Mouse (Mus musculus) MEL (cell line): ENCODE results near the gene Dnah10. TPM values are rescaled to one million over a fixed set of nuclear protein-coding genes. Genes with fewer than 3 reads are reported as not detected.

Experiments
- DNase-seq: peaks from one replicate; pipeline ENCODE4 v3.0.0; 2011; ENCODE audit warnings: low read depth, low spot score
- H3K27ac ChIP-seq: 2 replicates; pipeline ENCODE4 v1.5.1; 2012; ENCODE audit warnings: low read depth, mild to moderate bottlenecking, control low read depth, low read length, moderate library complexity; ENCODE audit not compliant: control insufficient read depth
- H3K27me3 ChIP-seq, 2 experiments: fragments of 150-350 bp in 1 of 2; sonication (generic) in 1 of 2; 2 replicates each; pipeline ENCODE4 v1.6.1; 2012; ENCODE audit warnings: low read length in 2 of 2, mild to moderate bottlenecking in 2 of 2, improper control_type of control experiment in 1 of 2, moderate library complexity in 1 of 2; ENCODE audit not compliant: insufficient read depth in 2 of 2, control insufficient read depth in 1 of 2
- H3K36me3 ChIP-seq, 2 experiments: 2 replicates each; pipeline ENCODE4 v1.6.1; 2012 to 2014; ENCODE audit warnings: low read length in 2 of 2, improper control_type of control experiment in 1 of 2, inconsistent platforms in 1 of 2, mild to moderate bottlenecking in 1 of 2; ENCODE audit not compliant: insufficient read depth in 2 of 2, control insufficient read depth in 1 of 2
- H3K4me1 ChIP-seq, 2 experiments: fragments of 150-350 bp in 1 of 2; sonication (generic) in 1 of 2; 2 replicates each; pipeline ENCODE4 v1.6.1; 2012; ENCODE audit warnings: low read length in 2 of 2, improper control_type of control experiment in 1 of 2, mild to moderate bottlenecking in 1 of 2; ENCODE audit not compliant: insufficient read depth in 2 of 2, control insufficient read depth in 1 of 2
- H3K4me3 ChIP-seq, 2 experiments: fragments of 150-350 bp in 1 of 2; sonication (generic) in 1 of 2; 2 replicates each; pipeline ENCODE4 v1.5.1; 2012; ENCODE audit warnings: low read depth in 2 of 2, low read length in 2 of 2, mild to moderate bottlenecking in 2 of 2, moderate library complexity in 2 of 2, control low read depth in 1 of 2, improper control_type of control experiment in 1 of 2; ENCODE audit not compliant: control insufficient read depth in 1 of 2, insufficient read depth in 1 of 2
- H3K79me2 ChIP-seq: 2 replicates; pipeline ENCODE4 v1.6.1; 2012; ENCODE audit warnings: mild to moderate bottlenecking, low read length, moderate library complexity; ENCODE audit not compliant: control insufficient read depth, poor library complexity, insufficient read depth
- H3K9ac ChIP-seq: 2 replicates; pipeline ENCODE4 v1.6.1; 2012; ENCODE audit warnings: low read depth, mild to moderate bottlenecking, control low read depth, low read length, moderate library complexity; ENCODE audit not compliant: control insufficient read depth, poor library complexity, severe bottlenecking
- H3K9me3 ChIP-seq: fragments of 150-350 bp; sonication (generic); replicated peaks from 2 replicates; pipeline ENCODE4 v1.6.1; 2012; ENCODE audit warnings: mild to moderate bottlenecking, low read length, improper control_type of control experiment, moderate library complexity; ENCODE audit not compliant: insufficient read depth
- CHD2 ChIP-seq: IDR thresholded peaks from 2 replicates; pipeline ENCODE4 v1.6.1; 2011; ENCODE audit warnings: low read length, improper control_type of control experiment
- E2F4 ChIP-seq: IDR thresholded peaks from 2 replicates; pipeline ENCODE4 v1.6.1; 2011; ENCODE audit warnings: low read depth, low read length, improper control_type of control experiment, borderline replicate concordance
- ETS1 ChIP-seq: IDR thresholded peaks from 2 replicates; pipeline ENCODE4 v1.6.1; 2012; ENCODE audit warnings: low read depth, mild to moderate bottlenecking, inconsistent platforms, low read length, improper control_type of control experiment, moderate library complexity
- HCFC1 ChIP-seq: IDR thresholded peaks from 2 replicates; pipeline ENCODE4 v1.6.1; 2012; ENCODE audit warnings: low read depth, mild to moderate bottlenecking, inconsistent platforms, low read length, improper control_type of control experiment, moderate library complexity
- JUND ChIP-seq: IDR thresholded peaks from 2 replicates; pipeline ENCODE4 v1.6.1; 2011; ENCODE audit warnings: low read depth, mild to moderate bottlenecking, improper control_type of control experiment, low read length
- KAT2A ChIP-seq: conservative IDR thresholded peaks from 2 replicates; pipeline ENCODE4 v1.6.1; 2012; ENCODE audit warnings: low read depth, low read length, improper control_type of control experiment, inconsistent platforms
- MAFK ChIP-seq: IDR thresholded peaks from 2 replicates; pipeline ENCODE4 v1.6.1; 2011; ENCODE audit warnings: low read depth, mild to moderate bottlenecking, low read length, improper control_type of control experiment, borderline replicate concordance
- MAZ ChIP-seq: IDR thresholded peaks from 2 replicates; pipeline ENCODE4 v1.6.1; 2012; ENCODE audit warnings: low read depth, mild to moderate bottlenecking, inconsistent platforms, low read length, improper control_type of control experiment
- MEF2A ChIP-seq: IDR thresholded peaks from 2 replicates; pipeline ENCODE4 v1.6.1; 2014; ENCODE audit warnings: low read depth, mild to moderate bottlenecking, inconsistent platforms, low read length, improper control_type of control experiment; ENCODE audit not compliant: poor library complexity, insufficient replicate concordance, severe bottlenecking; ENCODE audit errors: extremely low read depth
- MYC ChIP-seq: IDR thresholded peaks from 2 replicates; pipeline ENCODE4 v1.6.1; 2011; ENCODE audit warnings: low read depth, mild to moderate bottlenecking, low read length, improper control_type of control experiment, moderate library complexity
- NELFE ChIP-seq: IDR thresholded peaks from 2 replicates; pipeline ENCODE4 v1.6.1; 2011; ENCODE audit warnings: low read depth, low read length, improper control_type of control experiment
- NRF1 ChIP-seq: IDR thresholded peaks from 2 replicates; pipeline ENCODE4 v1.6.1; 2014; ENCODE audit warnings: low read depth, mild to moderate bottlenecking, inconsistent platforms, low read length, improper control_type of control experiment, moderate library complexity; ENCODE audit not compliant: poor library complexity, insufficient read depth, severe bottlenecking
- POLR2A ChIP-seq, 2 experiments: IDR thresholded peaks; 2 replicates each; pipeline ENCODE4 v1.6.1; 2011 to 2012; ENCODE audit warnings: low read length in 2 of 2, mild to moderate bottlenecking in 2 of 2, control low read depth in 1 of 2, improper control_type of control experiment in 1 of 2, low read depth in 1 of 2, moderate library complexity in 1 of 2; ENCODE audit not compliant: control insufficient read depth in 1 of 2, insufficient read depth in 1 of 2, poor library complexity in 1 of 2
- POLR2AphosphoS5 ChIP-seq: IDR thresholded peaks from 2 replicates; pipeline ENCODE4 v1.6.1; 2012; ENCODE audit warnings: low read depth, borderline replicate concordance, mild to moderate bottlenecking, inconsistent platforms, low read length, moderate library complexity, mixed read lengths
- RCOR1 ChIP-seq: IDR thresholded peaks from 2 replicates; pipeline ENCODE4 v1.6.1; 2012; ENCODE audit warnings: low read depth, mild to moderate bottlenecking, inconsistent platforms, low read length, improper control_type of control experiment
- SMC3 ChIP-seq: IDR thresholded peaks from 2 replicates; pipeline ENCODE4 v1.6.1; 2011; ENCODE audit warnings: low read depth, low read length, improper control_type of control experiment
- TAL1 ChIP-seq: IDR thresholded peaks from 2 replicates; pipeline ENCODE4 v1.6.1; 2012; ENCODE audit warnings: mild to moderate bottlenecking, inconsistent platforms, low read length, moderate library complexity, mixed read lengths
- TBP ChIP-seq: IDR thresholded peaks from 2 replicates; pipeline ENCODE4 v1.8.0; 2011; ENCODE audit warnings: low read depth, low read length, improper control_type of control experiment
- TCF12 ChIP-seq: IDR thresholded peaks from 2 replicates; pipeline ENCODE4 v1.6.1; 2014; ENCODE audit warnings: low read depth, mild to moderate bottlenecking, inconsistent platforms, low read length, improper control_type of control experiment, moderate library complexity
- USF2 ChIP-seq, 2 experiments: IDR thresholded peaks; 2 replicates each; pipeline ENCODE4 v1.6.1; 2011 to 2012; ENCODE audit warnings: improper control_type of control experiment in 2 of 2, low read length in 2 of 2, borderline replicate concordance in 1 of 2, inconsistent platforms in 1 of 2, low read depth in 1 of 2, mild to moderate bottlenecking in 1 of 2; ENCODE audit not compliant: insufficient read depth in 1 of 2
- ZKSCAN1 ChIP-seq: IDR thresholded peaks from 2 replicates; pipeline ENCODE4 v1.6.1; 2012; ENCODE audit warnings: low read depth, mild to moderate bottlenecking, inconsistent platforms, low read length, improper control_type of control experiment, moderate library complexity
- ZMIZ1 ChIP-seq: IDR thresholded peaks from 2 replicates; pipeline ENCODE4 v1.6.1; 2012; ENCODE audit warnings: low read depth, mild to moderate bottlenecking, inconsistent platforms, low read length, improper control_type of control experiment, moderate library complexity
- polyA plus RNA-seq, 2 experiments: library from polyadenylated mRNA; stranded (reverse) in 1 of 2; unstranded in 1 of 2; fragments of >175 nt in 1 of 2; fragments of >200 nt in 1 of 2; gene quantifications; 2 replicates each; pipeline versions ENCODE4 v1.2.1 to v1.2.4; 2012; ENCODE audit warnings: low replicate concordance in 2 of 2, low read depth in 1 of 2; ENCODE audit not compliant: insufficient read length in 2 of 2, insufficient read depth in 1 of 2, missing spikeins in 1 of 2
- total RNA-seq: library from RNA; depleted of rRNA; stranded (reverse); fragments of 300-350 nt; gene quantifications from 2 replicates; pipeline ENCODE4 v1.2.3, GENCODE M21; 2012

Dnah10 gene
- total and polyA plus RNA-seq, 3 experiments, result 0.04 to 0.11 TPM; not detected in 1

DNA sequence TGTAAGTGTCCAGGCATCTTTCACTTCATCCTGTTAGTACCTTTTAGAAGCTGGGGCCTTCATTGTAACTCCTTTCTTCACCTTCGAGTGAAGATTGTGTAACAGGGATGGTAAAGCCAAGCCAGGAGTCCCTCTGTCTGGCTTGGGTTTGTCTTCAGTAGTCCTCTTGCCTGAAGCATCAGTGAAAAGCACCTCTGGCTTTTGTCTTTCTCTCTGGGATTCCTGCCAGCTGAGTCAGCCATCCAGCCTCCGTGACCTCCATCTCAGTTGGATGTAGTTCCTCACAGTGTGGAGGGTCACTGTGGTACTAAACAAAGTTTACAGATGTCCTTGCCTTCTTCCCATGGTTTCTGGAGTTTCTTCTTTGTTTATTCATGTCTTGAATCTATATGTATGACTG lies 147.1 kb downstream of the Dnah10 start:
- DNase-seq, result no peak
- H3K27me3 ChIP-seq, result no peaks in the 10 kb centered on the region
- no peak overlapping the region for H3K9ac ChIP-seq
- no peaks in the 10 kb centered on the region for H3K9me3 ChIP-seq
- H3K4me3 ChIP-seq, result no peak overlapping the region
- peaks cover 2 to 10% of the 10 kb centered on the region in 2 experiments for H3K4me1 ChIP-seq
- TF ChIP-seq TAL1, result no peak
- no peak for TF ChIP-seq CHD2
- no peak for TF ChIP-seq TBP
- no peak for TF ChIP-seq MAFK
- no peak for TF ChIP-seq MEF2A
- TF ChIP-seq USF2 (IDR thresholded peaks at IDR 0.05; ENCODE audit: borderline replicate concordance in 1 of 2, insufficient read depth in 1 of 2, low read depth in 1 of 2, low read length in 2 of 2), result no peak
- TF ChIP-seq E2F4, result no peak
- TF ChIP-seq HCFC1, result no peak
- no peak for TF ChIP-seq MAZ
- TF ChIP-seq POLR2AphosphoS5, result no peak
- no peak for TF ChIP-seq MYC
- no peak overlapping the region for H3K27ac ChIP-seq
- peaks cover 20% of the 10 kb centered on the region for H3K79me2 ChIP-seq
- peaks cover 0 to 11% of the 10 kb centered on the region in 2 experiments for H3K36me3 ChIP-seq

DNA sequence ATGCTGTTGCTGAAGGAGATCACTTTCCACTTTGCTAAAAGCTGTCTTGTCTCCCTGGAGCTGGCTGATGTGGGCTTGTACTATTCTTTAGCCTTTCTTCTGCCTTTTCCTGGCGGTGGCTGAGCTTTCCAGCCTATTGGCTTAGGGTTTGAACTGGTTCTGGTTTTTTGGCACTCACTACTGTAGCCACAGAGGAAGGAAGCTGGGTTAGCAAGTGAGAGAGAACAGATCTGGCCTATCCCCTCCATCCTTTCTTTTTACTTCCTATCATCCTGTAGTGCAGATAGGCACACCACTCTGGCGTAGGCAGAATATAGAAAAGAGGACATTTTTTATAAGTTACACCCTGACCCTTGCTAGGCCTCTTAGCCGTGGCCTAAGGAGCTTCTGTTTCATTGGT lies 148.2 kb downstream of the Dnah10 start:
- H3K79me2 ChIP-seq, result peaks cover 16% of the 10 kb centered on the region; the same call in 1 of the 2 replicates
- no peak overlapping the region for H3K27ac ChIP-seq
- H3K4me3 ChIP-seq, result no peak overlapping the region
- no peaks in the 10 kb centered on the region for H3K9me3 ChIP-seq
- peak; percentile 41 for DNase-seq
- TF ChIP-seq POLR2AphosphoS5 (no peak), MAFK (no peak), MAZ (no peak), POLR2A (IDR thresholded peaks at IDR 0.05; ENCODE audit: control insufficient read depth in 1 of 2, insufficient read depth in 1 of 2, low read depth in 1 of 2, low read length in 2 of 2, poor library complexity in 1 of 2) (no peak), HCFC1 (no peak), NRF1 (no peak), SMC3 (no peak), TAL1 (no peak), NELFE (no peak), JUND (no peak), ETS1 (no peak), TBP (no peak), ZKSCAN1 (no peak), CHD2 (no peak), KAT2A (no peak), TCF12 (no peak), E2F4 (no peak), ZMIZ1 (no peak), RCOR1 (no peak)
- peaks cover 2 to 10% of the 10 kb centered on the region in 2 experiments for H3K4me1 ChIP-seq
- peaks cover 0 to 11% of the 10 kb centered on the region in 2 experiments for H3K36me3 ChIP-seq
- no peak overlapping the region for H3K9ac ChIP-seq
- no peaks in the 10 kb centered on the region for H3K27me3 ChIP-seq
